Mouse (Mus musculus) G1E (cell line): ENCODE measurements around the gene Sgtb. TPM values are rescaled to one million over a fixed set of nuclear protein-coding genes. Genes with fewer than 3 reads are reported as not detected.

ENCODE experiments used
- ATAC-seq: 2 replicates; pipeline ENCODE4 v1.8.0; 2016; ENCODE audit warnings: mild to moderate bottlenecking; ENCODE audit not compliant: insufficient number of reproducible peaks, poor library complexity, low FRiP score, severe bottlenecking; ENCODE audit errors: extremely low read depth
- DNase-seq: peaks from one replicate; pipeline ENCODE4 v3.0.0; 2012; ENCODE audit warnings: low spot score
- H3K27me3 ChIP-seq: 2 replicates; pipeline ENCODE4 v1.6.1; 2012; ENCODE audit warnings: mild to moderate bottlenecking, low read length, inconsistent platforms; ENCODE audit not compliant: insufficient read depth
- H3K36me3 ChIP-seq: replicated peaks from 2 replicates; pipeline ENCODE3; 2012; ENCODE audit warnings: mild to moderate bottlenecking, inconsistent platforms
- H3K4me1 ChIP-seq: 2 replicates; pipeline ENCODE4 v1.6.1; 2012; ENCODE audit warnings: low read depth, low read length, inconsistent platforms, mixed read lengths; ENCODE audit not compliant: insufficient read depth
- H3K4me3 ChIP-seq: 2 replicates; pipeline ENCODE4 v1.5.1; 2012; ENCODE audit warnings: low read depth, mild to moderate bottlenecking, inconsistent platforms, low read length, moderate library complexity, mixed read lengths
- H3K9me3 ChIP-seq: replicated peaks from 2 replicates; pipeline ENCODE4 v1.6.1; 2012; ENCODE audit warnings: inconsistent platforms
- CTCF ChIP-seq: IDR thresholded peaks from 2 replicates; pipeline ENCODE4 v1.5.1; 2012; ENCODE audit warnings: low read depth, low read length, inconsistent platforms, mixed read lengths
- GATA1 ChIP-seq: IDR thresholded peaks from 2 replicates; pipeline ENCODE4 v1.6.1; 2012; ENCODE audit warnings: borderline replicate concordance, low read length, inconsistent platforms, mixed read lengths
- GATA2 ChIP-seq: IDR thresholded peaks from 2 replicates; pipeline ENCODE4 v1.6.1; 2012; ENCODE audit warnings: low read depth, low read length, inconsistent platforms, borderline replicate concordance
- POLR2AphosphoS5 ChIP-seq: IDR thresholded peaks from 2 replicates; pipeline ENCODE4 v1.6.1; 2012; ENCODE audit warnings: low read depth, low read length, inconsistent platforms; ENCODE audit not compliant: insufficient replicate concordance
- TAL1 ChIP-seq: conservative IDR thresholded peaks from 2 replicates; pipeline ENCODE4 v1.6.1; 2012; ENCODE audit warnings: low read depth, low read length, inconsistent platforms, mixed read lengths
- polyA plus RNA-seq: library from polyadenylated mRNA; stranded (reverse); fragments of >175 nt; gene quantifications from 2 replicates; pipeline ENCODE4 v1.2.3, GENCODE M21; 2012
- total RNA-seq, 2 experiments: library from RNA; stranded (forward) in 1 of 2; stranded (reverse) in 1 of 2; fragments of 200-1000 nt in 1 of 2; fragments of >200 nt in 1 of 2; fragmentation: Nextera tagmentation in 1 of 2; gene quantifications; 2 replicates each; pipeline ENCODE4 v1.2.3; 2014 to 2017

The Sgtb gene
- 0.23 TPM in 1 of 2 replicates, not detected in the other for total RNA-seq (2014; fragmentation: Nextera tagmentation)
- total RNA-seq (2017) = 0.16 and 0.29 TPM in 2 replicates
- 0.13 and 0.15 TPM in 2 replicates for polyA plus RNA-seq

DNA sequence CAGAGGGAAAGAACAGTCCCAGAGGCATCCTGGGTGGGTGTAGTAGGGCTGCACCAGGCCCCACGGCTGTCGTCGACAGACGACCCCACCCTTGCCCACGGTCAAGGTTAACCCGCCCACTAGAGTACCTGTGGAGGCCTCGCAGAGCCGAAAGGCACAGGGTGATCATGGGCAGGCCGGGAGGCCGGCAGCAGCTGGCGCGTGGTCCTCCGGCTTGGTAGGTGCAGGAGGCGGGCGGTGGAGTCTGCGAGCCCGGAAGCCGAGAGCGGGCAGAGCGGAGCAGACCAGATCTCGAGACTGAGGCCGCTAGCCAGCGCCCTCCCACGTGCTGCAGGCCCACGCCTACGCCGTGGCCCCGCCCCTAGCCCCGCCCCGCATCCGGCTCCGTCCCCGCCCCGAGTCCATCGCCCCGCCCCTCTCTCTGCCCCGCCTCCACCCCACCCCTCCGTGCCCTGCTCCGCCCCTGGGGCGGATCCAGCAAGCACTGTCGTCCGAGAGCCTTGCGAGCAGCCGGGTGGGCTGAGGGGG, at the start of gene Sgtb, which contains the start of gene Nln:
Gene Sgtb, plus strand, starts transcription at position 454 of the 528 bp plus-strand sequence.
Gene Nln, minus strand, starts transcription at position 327 of the 528 bp plus-strand sequence.
- Histone ChIP-seq H3K9me3 (no peaks in the 10 kb centered on the region), H3K36me3 (peaks cover 6% of the 10 kb centered on the region), H3K4me3 (peak within 1 kb of the TSS; percentile 82), H3K27me3 (peaks cover 27% of the 10 kb centered on the region), H3K4me1 (peaks cover 20% of the 10 kb centered on the region)
- ATAC-seq (peak; percentile 91), DNase-seq (peak; percentile 89)
- TF ChIP-seq GATA2 (no peak), TAL1 (no peak), POLR2AphosphoS5 (no peak), CTCF (no peak), GATA1 (no peak)

GRCm38 (mm10) chr13:104060231-104060630, 49.3 kb upstream of the Sgtb start:
- H3K4me3 ChIP-seq = no peak overlapping the region

GRCm38 (mm10) chr13:104061975-104062750, 47.4 kb upstream of the Sgtb start:
- TF ChIP-seq GATA1 = no peak
- no peak for TF ChIP-seq POLR2AphosphoS5
- TF ChIP-seq TAL1 = no peak
- no peaks in the 10 kb centered on the region for H3K27me3 ChIP-seq
- H3K4me3 ChIP-seq = no peak overlapping the region
- ATAC-seq (no peak), DNase-seq (no peak)
- H3K9me3 ChIP-seq = no peaks in the 10 kb centered on the region
- peaks cover 57% of the 10 kb centered on the region for H3K36me3 ChIP-seq
- H3K4me1 ChIP-seq = peaks cover 7% of the 10 kb centered on the region

More at GRCm38 (mm10) chr13:104060231-104060630, 49.3 kb upstream of the Sgtb start:
- DNase-seq = no peak
- H3K27me3 ChIP-seq = no peaks in the 10 kb centered on the region
- no peak for TF ChIP-seq CTCF
- no peak for TF ChIP-seq GATA2
- no peak for TF ChIP-seq POLR2AphosphoS5
- TF ChIP-seq GATA1 = no peak
- TF ChIP-seq TAL1 = no peak
- no peak for ATAC-seq
- H3K9me3 ChIP-seq = no peaks in the 10 kb centered on the region
- no peaks in the 10 kb centered on the region; the same call in 1 of the 2 replicates for H3K4me1 ChIP-seq
- peaks cover 59% of the 10 kb centered on the region for H3K36me3 ChIP-seq

GRCm38 (mm10) chr13:104063061-104063460, 46.5 kb upstream of the Sgtb start:
- DNase-seq = no peak
- H3K36me3 ChIP-seq = peaks cover 58% of the 10 kb centered on the region
- no peak for ATAC-seq
- H3K9me3 ChIP-seq = no peaks in the 10 kb centered on the region
- H3K4me1 ChIP-seq = peaks cover 7% of the 10 kb centered on the region
- TF ChIP-seq CTCF = no peak
- TF ChIP-seq GATA1 = no peak
- no peak for TF ChIP-seq GATA2
- no peak for TF ChIP-seq TAL1
- no peak for TF ChIP-seq POLR2AphosphoS5
- H3K4me3 ChIP-seq = no peak overlapping the region
- no peaks in the 10 kb centered on the region for H3K27me3 ChIP-seq

DNA sequence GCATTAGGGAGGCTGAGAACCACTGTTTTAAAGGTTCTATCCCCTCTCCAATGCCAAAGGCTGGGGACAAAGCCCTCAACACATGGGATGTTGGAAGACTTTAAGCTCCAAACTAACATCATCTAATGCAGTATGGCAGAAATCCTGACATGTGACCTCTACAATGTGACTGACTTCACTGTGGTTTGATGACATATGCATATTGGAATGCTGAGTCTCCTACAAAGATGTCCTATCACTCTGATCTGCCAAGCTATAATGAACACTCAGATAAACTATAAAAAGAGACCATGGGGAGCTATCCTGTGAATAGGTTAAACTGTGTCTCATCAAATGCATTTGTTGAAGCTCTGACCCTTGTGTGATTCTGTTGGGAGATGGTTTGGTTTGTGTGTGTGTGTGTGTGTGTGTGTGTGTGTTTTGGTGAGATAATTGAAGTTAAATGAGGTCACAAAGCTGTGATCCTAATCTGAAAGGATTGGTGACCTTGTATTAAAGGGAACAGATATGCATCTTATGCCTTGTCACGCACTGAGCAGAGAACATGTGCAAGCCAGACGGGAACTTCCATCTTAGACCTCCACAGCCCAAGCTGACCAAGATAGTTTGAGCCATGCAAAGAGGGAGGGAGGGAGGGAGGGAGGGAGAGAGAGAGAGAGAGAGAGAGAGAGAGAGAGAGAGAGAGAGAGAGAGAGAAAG, 43.7 kb upstream of the Sgtb start:
- no peak overlapping the region for H3K4me3 ChIP-seq
- peaks cover 65% of the 10 kb centered on the region for H3K36me3 ChIP-seq
- DNase-seq (no peak), ATAC-seq (peak; percentile 54)
- H3K4me1 ChIP-seq = peaks cover 7% of the 10 kb centered on the region
- H3K27me3 ChIP-seq = no peaks in the 10 kb centered on the region
- H3K9me3 ChIP-seq = no peaks in the 10 kb centered on the region
- TF ChIP-seq GATA1 (no peak), TAL1 (no peak), POLR2AphosphoS5 (no peak), GATA2 (no peak), CTCF (no peak)

GRCm38 (mm10) chr13:104069216-104069615, 40.3 kb upstream of the Sgtb start:
- H3K4me1 ChIP-seq = peaks cover 14% of the 10 kb centered on the region
- H3K36me3 ChIP-seq = peaks cover 66% of the 10 kb centered on the region
- no peak for TF ChIP-seq POLR2AphosphoS5
- no peak for TF ChIP-seq GATA1
- TF ChIP-seq GATA2 = no peak
- no peak for TF ChIP-seq CTCF
- no peak for TF ChIP-seq TAL1
- no peak for ATAC-seq
- no peak overlapping the region for H3K4me3 ChIP-seq
- DNase-seq = no peak
- H3K27me3 ChIP-seq = no peaks in the 10 kb centered on the region
- H3K9me3 ChIP-seq = no peaks in the 10 kb centered on the region
